Mouse (Mus musculus) layer of hippocampus, adult 8-10 months (tissue): ENCODE results near the gene Pigb. TPM values are rescaled to one million over a fixed set of nuclear protein-coding genes. Genes with fewer than 3 reads are reported as not detected.

Experiments used
- DNase-seq, 2 experiments: peaks; one replicate each; pipeline ENCODE4 v3.0.0; 2022; ENCODE audit warnings: low spot score in 2 of 2
- total RNA-seq, 4 experiments: library from RNA; stranded (reverse); gene quantifications; 2 replicates each; pipeline ENCODE4 v1.2.4; 2022

Pigb gene
- total RNA-seq, 4 experiments from 2014 or later: 15.5 to 19.3 (median 17.3) TPM

GRCm38 (mm10) chr9:73047906-73048305, 7.7 kb upstream of the Pigb start:
- no peak for DNase-seq

- DNase-seq: no peak
These were observed 5.5 kb upstream of the Pigb start for GRCm38 (mm10) chr9:73045711-73046110.

GRCm38 (mm10) chr9:73045204-73045603, 5.0 kb upstream of the Pigb start:
- no peak for DNase-seq

- peak; percentile 64 to 82 for DNase-seq
These were observed 4.2 kb upstream of the Pigb start, which contains the start of gene Rab27a for GRCm38 (mm10) chr9:73044146-73045079. Gene Rab27a, plus strand, starts transcription at chr9:73044854.

- DNase-seq: peak; percentile 88 to 92
These were observed 794 bp downstream of the Pigb start for GRCm38 (mm10) chr9:73039222-73039945.

- no peak for DNase-seq
These were observed 6.8 kb downstream of the Pigb start for GRCm38 (mm10) chr9:73033406-73033805.

- no peak for DNase-seq
These were observed 8.8 kb downstream of the Pigb start for GRCm38 (mm10) chr9:73031421-73031820.

GRCm38 (mm10) chr9:73030443-73030842, 9.7 kb downstream of the Pigb start:
- no peak for DNase-seq

GRCm38 (mm10) chr9:73025818-73026636, 14.2 kb downstream of the Pigb start:
- DNase-seq: no peak

GRCm38 (mm10) chr9:73020566-73021097, 19.5 kb downstream of the Pigb start:
- no peak for DNase-seq

GRCm38 (mm10) chr9:73019841-73020240, 20.3 kb downstream of the Pigb start:
- no peak for DNase-seq

- peak; percentile 26 to 33 for DNase-seq
These were observed 25.5 kb downstream of the Pigb start for GRCm38 (mm10) chr9:73014724-73015123.

- DNase-seq: no peak
These were observed 27.5 kb downstream of the Pigb start for GRCm38 (mm10) chr9:73012629-73013028.

- DNase-seq: no peak
These were observed 31.8 kb downstream of the Pigb start for GRCm38 (mm10) chr9:73008384-73008783.

- no peak for DNase-seq
These were observed 34.0 kb downstream of the Pigb start for GRCm38 (mm10) chr9:73006175-73006574.

- no peak for DNase-seq
These were observed 35.1 kb downstream of the Pigb start for GRCm38 (mm10) chr9:73005106-73005505.

- no peak for DNase-seq
These were observed 36.1 kb downstream of the Pigb start for GRCm38 (mm10) chr9:73004076-73004475.

- no peak for DNase-seq
These were observed 38.0 kb downstream of the Pigb start for GRCm38 (mm10) chr9:73002177-73002576.

GRCm38 (mm10) chr9:73001314-73002011, 38.7 kb downstream of the Pigb start:
- DNase-seq: no peak

- DNase-seq: no peak
These were observed 39.7 kb downstream of the Pigb start for GRCm38 (mm10) chr9:73000487-73000886.

- no peak for DNase-seq
These were observed 43.4 kb downstream of the Pigb start for GRCm38 (mm10) chr9:72996806-72997205.
